Mouse (Mus musculus) ES-E14 (cell line): ENCODE results near the gene Ppara. TPM values are rescaled to one million over a fixed set of nuclear protein-coding genes. Genes with fewer than 3 reads are reported as not detected.
A peak's percentile ranks its signal among the peaks of the same experiment; 100 is the strongest.

ENCODE experiments used
- DNase-seq: peaks from one replicate; pipeline ENCODE4 v3.0.0-alpha.2; 2013; ENCODE audit warnings: low read depth, low spot score
- H3K27ac ChIP-seq: 2 replicates; pipeline ENCODE4 v1.5.1; 2012; ENCODE audit warnings: low read depth, mild to moderate bottlenecking, low read length, moderate library complexity, mixed read lengths; ENCODE audit not compliant: poor library complexity, insufficient read depth, severe bottlenecking
- H3K36me3 ChIP-seq: 2 replicates; pipeline ENCODE4 v1.6.1; 2012; ENCODE audit warnings: mild to moderate bottlenecking, low read length, moderate library complexity, mixed read lengths; ENCODE audit not compliant: control insufficient read depth, poor library complexity, insufficient read depth, severe bottlenecking
- H3K4me1 ChIP-seq, 2 experiments: fragments of 150-350 bp in 1 of 2; sonication (generic) in 1 of 2; 2 replicates each; pipeline ENCODE4 v1.6.1; 2012; ENCODE audit warnings: low read length in 2 of 2, mild to moderate bottlenecking in 1 of 2, mixed read lengths in 1 of 2; ENCODE audit not compliant: control insufficient read depth in 2 of 2, insufficient read depth in 2 of 2, poor library complexity in 1 of 2
- H3K4me3 ChIP-seq, 2 experiments: fragments of 150-350 bp in 1 of 2; sonication (generic) in 1 of 2; 2 replicates each; pipeline ENCODE4 v1.5.1; 2012; ENCODE audit warnings: low read length in 2 of 2, low read depth in 1 of 2, mild to moderate bottlenecking in 1 of 2, mixed read lengths in 1 of 2; ENCODE audit not compliant: insufficient read depth in 1 of 2, poor library complexity in 1 of 2, severe bottlenecking in 1 of 2
- H3K9ac ChIP-seq: 2 replicates; pipeline ENCODE4 v1.6.1; 2012; ENCODE audit warnings: low read depth, mild to moderate bottlenecking, low read length, mixed read lengths; ENCODE audit not compliant: poor library complexity, insufficient read depth, severe bottlenecking
- H3K9me3 ChIP-seq: fragments of 150-350 bp; sonication (generic); 2 replicates; pipeline ENCODE4 v1.6.1; 2012; ENCODE audit warnings: low read depth, mild to moderate bottlenecking, low read length; ENCODE audit not compliant: control insufficient read depth, insufficient read depth
- CHD2 ChIP-seq: IDR thresholded peaks from 2 replicates; pipeline ENCODE4 v1.6.1; 2014; ENCODE audit warnings: mild to moderate bottlenecking, low read depth, low read length, inconsistent platforms
- HCFC1 ChIP-seq: IDR thresholded peaks from 2 replicates; pipeline ENCODE4 v1.6.1; 2012; ENCODE audit warnings: low read length, inconsistent platforms, borderline replicate concordance; ENCODE audit not compliant: insufficient read depth
- MAFK ChIP-seq: IDR thresholded peaks from 2 replicates; pipeline ENCODE4 v1.6.1; 2014; ENCODE audit warnings: mild to moderate bottlenecking, low read depth, low read length, inconsistent platforms; ENCODE audit not compliant: insufficient read depth
- ZC3H11A ChIP-seq: IDR thresholded peaks from 2 replicates; pipeline ENCODE4 v1.6.1; 2012; ENCODE audit warnings: low read depth, mild to moderate bottlenecking, inconsistent platforms, low read length, borderline replicate concordance
- ZNF384 ChIP-seq: IDR thresholded peaks from 2 replicates; pipeline ENCODE4 v1.6.1; 2012; ENCODE audit warnings: low read depth, low read length, inconsistent platforms
- in situ Hi-C, 2 experiments: fragments of 600-800 bp; cut with MboI; formaldehyde crosslinking; loops; one replicate each; pipeline ENCODE4 v1.15.1; 2025; ENCODE audit warnings: low sequenced_read_pairs in 2 of 2, inconsistent platforms in 1 of 2; ENCODE audit not compliant: unreplicated experiment in 2 of 2
- total RNA-seq: library from RNA; depleted of rRNA; stranded (reverse); fragments of 300-350 nt; gene quantifications from 2 replicates; pipeline ENCODE4 v1.2.3, GENCODE M21; 2012

Ppara gene
- total RNA-seq, 1 experiment = 0.09 TPM

DNA sequence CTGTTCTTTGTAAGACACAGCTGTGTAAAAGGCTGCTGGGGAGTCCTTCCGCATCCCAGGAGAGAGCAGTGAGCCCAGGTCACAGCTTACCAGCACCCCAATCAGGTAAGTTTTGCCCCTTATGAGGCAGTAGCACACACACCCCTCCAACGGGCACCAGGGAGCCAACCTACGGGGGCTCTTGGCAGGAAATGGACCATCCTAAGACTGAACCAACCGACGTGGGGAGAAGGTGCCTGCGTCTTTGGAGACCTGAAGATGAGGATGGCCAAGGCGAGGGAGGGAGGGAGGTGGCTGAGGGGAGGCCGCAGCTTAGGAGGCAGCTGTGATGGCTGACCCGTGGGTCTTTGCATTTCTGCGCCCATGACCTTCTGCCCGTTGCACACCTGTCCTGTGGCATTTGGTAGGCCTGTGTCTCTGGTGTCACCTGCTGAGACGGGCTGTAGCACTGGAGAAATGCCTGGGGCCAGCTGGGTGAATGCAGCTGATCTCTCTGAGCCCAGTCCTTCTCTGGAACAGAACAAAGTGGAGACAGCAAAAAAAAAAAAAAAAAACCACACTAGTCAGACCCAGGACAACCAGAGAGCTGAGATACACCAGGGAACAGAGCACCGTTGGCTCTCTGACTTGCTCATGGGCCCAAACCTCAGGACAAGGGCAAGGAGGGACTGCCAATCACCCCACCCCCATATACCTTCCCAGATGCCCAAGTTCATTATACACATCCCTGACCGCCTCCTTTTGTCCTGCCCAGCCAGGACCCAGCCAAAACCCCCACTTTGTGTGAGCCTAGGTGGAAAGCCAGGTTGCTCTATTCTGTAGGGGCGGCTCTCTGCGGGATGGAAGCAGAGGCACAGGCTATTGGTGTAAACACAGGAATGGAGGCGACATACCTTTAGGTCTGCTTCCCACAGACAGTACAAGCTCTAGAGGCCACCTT lies 23.9 kb upstream of the Ppara start:
- DNase-seq = no peak
- no peaks in the 10 kb centered on the region for H3K9me3 ChIP-seq
- no peak overlapping the region for H3K4me3 ChIP-seq
- H3K36me3 ChIP-seq = no peaks in the 10 kb centered on the region
- no peak overlapping the region for H3K9ac ChIP-seq
- H3K4me1 ChIP-seq = peaks cover 0 to 4% of the 10 kb centered on the region in 2 experiments; a peak in 1 of 4 replicates
- TF ChIP-seq MAFK (no peak), ZNF384 (peak; percentile 86)
- H3K27ac ChIP-seq = no peak overlapping the region
- in situ Hi-C loops = loop anchor here in 1 of 2 experiments (5.0 kb wide), 1 partner anchor 104 kb away; no protein-coding TSS in a partner anchor

DNA sequence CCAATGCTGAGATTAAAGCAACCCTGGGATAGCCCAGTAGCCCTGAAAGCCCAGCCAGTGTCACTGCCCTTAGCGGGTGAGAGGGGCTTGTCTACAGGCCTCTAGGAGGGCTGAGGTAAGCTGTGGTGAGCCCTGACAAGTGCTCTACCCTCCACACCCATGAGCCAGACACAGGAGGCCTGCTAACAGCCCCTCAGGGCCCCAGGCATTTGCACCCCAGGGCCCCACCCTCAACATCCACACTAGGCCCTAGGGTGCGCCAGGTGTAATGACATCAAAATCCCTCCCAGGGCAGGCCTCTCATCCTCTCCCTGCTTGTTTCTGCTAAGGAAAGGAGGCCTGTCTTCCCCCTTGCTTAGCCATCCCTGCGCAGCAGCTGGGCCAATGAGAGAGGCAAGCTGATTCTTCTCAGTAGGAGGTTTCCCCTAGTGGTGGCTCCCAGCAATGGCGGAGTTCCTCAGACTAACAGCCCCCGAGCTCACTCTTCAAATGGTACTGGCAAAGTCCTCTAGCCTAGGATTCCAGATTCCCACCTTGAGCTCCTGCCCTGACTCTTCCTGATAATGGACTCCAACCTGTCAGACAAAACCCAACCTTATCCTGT lies 22.1 kb upstream of the Ppara start:
- in situ Hi-C loops = loop anchor here in 1 of 2 experiments (5.0 kb wide), 1 partner anchor 105 kb away; no protein-coding TSS in a partner anchor
- H3K4me1 ChIP-seq = peaks cover 0 to 4% of the 10 kb centered on the region in 2 experiments; a peak in 1 of 4 replicates
- H3K4me3 ChIP-seq = no peak overlapping the region
- H3K9ac ChIP-seq = no peak overlapping the region
- peak; percentile 60 for DNase-seq
- TF ChIP-seq ZC3H11A (no peak), MAFK (no peak), HCFC1 (no peak), ZNF384 (no peak), CHD2 (no peak)
- no peaks in the 10 kb centered on the region for H3K36me3 ChIP-seq
- H3K27ac ChIP-seq = no peak overlapping the region
- H3K9me3 ChIP-seq = no peaks in the 10 kb centered on the region

DNA sequence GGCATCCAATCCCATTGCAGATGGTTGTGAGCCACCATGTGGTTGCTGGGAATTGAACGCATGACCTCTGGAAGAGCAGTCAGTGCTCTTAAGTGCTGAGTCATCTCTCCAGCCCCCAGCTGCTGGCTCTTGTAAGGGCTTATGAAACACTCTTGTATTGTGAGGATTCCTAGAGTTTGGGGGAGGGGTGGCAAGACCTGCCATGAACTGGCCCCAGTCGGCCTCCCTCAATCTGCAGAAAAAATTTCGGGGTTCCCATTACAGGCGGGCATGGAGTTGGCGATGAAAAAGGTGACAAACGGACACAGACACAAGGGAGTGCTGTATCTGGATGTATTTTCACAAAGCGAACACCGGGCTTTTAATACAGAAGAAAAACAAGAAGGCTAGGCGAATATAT lies 21.4 kb upstream of the Ppara start:
- no peaks in the 10 kb centered on the region for H3K36me3 ChIP-seq
- H3K4me3 ChIP-seq = no peak overlapping the region
- no peaks in the 10 kb centered on the region for H3K9me3 ChIP-seq
- H3K9ac ChIP-seq = no peak overlapping the region
- no peak overlapping the region for H3K27ac ChIP-seq
- peaks cover 0 to 4% of the 10 kb centered on the region in 2 experiments; a peak in 1 of 4 replicates for H3K4me1 ChIP-seq
- in situ Hi-C loops = loop anchor here in 1 of 2 experiments (5.0 kb wide), 1 partner anchor 106 kb away; no protein-coding TSS in a partner anchor
- DNase-seq = no peak
- TF ChIP-seq MAFK (peak; percentile 74), ZNF384 (no peak)

DNA sequence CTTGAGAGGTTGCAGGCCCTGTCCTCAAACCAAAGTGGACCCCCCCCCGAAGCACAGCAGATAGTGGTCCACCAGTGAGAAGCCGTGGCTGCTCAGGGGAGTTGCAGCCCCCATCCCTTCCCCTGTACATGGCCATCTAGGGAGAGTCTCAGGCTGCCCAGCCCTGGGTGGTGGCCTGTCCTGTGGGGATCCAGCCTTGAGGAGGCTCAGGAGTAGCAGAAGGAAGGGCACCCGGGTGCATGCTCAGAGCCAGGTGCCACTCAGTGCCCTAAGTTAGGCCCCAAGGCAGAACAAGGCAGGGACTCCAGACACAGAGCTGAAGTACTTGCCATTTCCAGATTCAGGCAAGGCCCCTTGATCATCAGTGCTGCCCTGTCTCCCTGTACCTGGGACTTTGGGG lies 19.7 kb upstream of the Ppara start:
- Histone ChIP-seq H3K27ac (no peak overlapping the region), H3K4me3 (no peak overlapping the region), H3K36me3 (no peaks in the 10 kb centered on the region), H3K9ac (no peak overlapping the region), H3K9me3 (no peaks in the 10 kb centered on the region), H3K4me1 (peaks cover 0 to 4% of the 10 kb centered on the region in 2 experiments; a peak in 1 of 4 replicates)
- in situ Hi-C loops = no loop called here
- TF ChIP-seq HCFC1 (no peak), CHD2 (no peak), ZNF384 (no peak)
- DNase-seq = no peak
